Mouse (Mus musculus): ENCODE measurements around the gene Golga4. TPM values are rescaled to one million over a fixed set of nuclear protein-coding genes. Genes with fewer than 3 reads are reported as not detected.

Golga4 gene
- 49.9 and 51.3 TPM in 2 replicates for polyA plus RNA-seq (2015; fragmentation: Nextera tagmentation; extraction: Ambion mirVana)

- 1% methylated on average over 43 of the region's 43 CpGs for WGBS
- H3K9me3 ChIP-seq: no peaks in the 10 kb centered on the region
Measured at GRCm38 (mm10) chr9:118506020-118506403, at the start of gene Golga4. Gene Golga4, plus strand, starts transcription at chr9:118506267.

GRCm38 (mm10) chr9:118456405-118456804 lies 49.7 kb upstream of the Golga4 start:
- 0 out of 2 replicates have a peak, but pooled peaks cover 4% of the 10 kb centered on the region for H3K4me1 ChIP-seq
- H3K27me3 ChIP-seq (replicated peaks): no peaks in the 10 kb centered on the region
- no peak overlapping the region for H3K9ac ChIP-seq
- H3K9me3 ChIP-seq: no peaks in the 10 kb centered on the region
- ATAC-seq (replicated peaks): no peak
- no peak overlapping the region for H3K27ac ChIP-seq
- H3K4me3 ChIP-seq: no peak overlapping the region
- H3K4me2 ChIP-seq: no peak overlapping the region
- H3K36me3 ChIP-seq (replicated peaks): no peaks in the 10 kb centered on the region
- whole genome bisulfite sequencing: 47% methylated on average over 6 of the region's 6 CpGs

More at GRCm38 (mm10) chr9:118506020-118506403, at the start of gene Golga4:
- Histone ChIP-seq H3K27me3 (replicated peaks) (no peaks in the 10 kb centered on the region), H3K4me3 (peak within 1 kb of the TSS; percentile 99), H3K36me3 (replicated peaks) (no peaks in the 10 kb centered on the region), H3K4me2 (peak within 1 kb of the TSS; percentile 100), H3K27ac (peak within 1 kb of the TSS; percentile 83), H3K4me1 (peaks cover 25% of the 10 kb centered on the region), H3K9ac (peak within 1 kb of the TSS; percentile 96)
- peak; percentile 96 for ATAC-seq (replicated peaks)

GRCm38 (mm10) chr9:118458039-118458438 lies 48.0 kb upstream of the Golga4 start:
- H3K4me3 ChIP-seq: no peak overlapping the region
- H3K27ac ChIP-seq: no peak overlapping the region
- no peak for ATAC-seq (replicated peaks)
- H3K9ac ChIP-seq: no peak overlapping the region
- 0 out of 2 replicates have a peak, but pooled peaks cover 4% of the 10 kb centered on the region for H3K4me1 ChIP-seq
- no peak overlapping the region for H3K4me2 ChIP-seq
- H3K36me3 ChIP-seq (replicated peaks): no peaks in the 10 kb centered on the region
- no peaks in the 10 kb centered on the region for H3K27me3 ChIP-seq (replicated peaks)
- H3K9me3 ChIP-seq: no peaks in the 10 kb centered on the region
- WGBS: 20% methylated on average over 5 of the region's 5 CpGs

GRCm38 (mm10) chr9:118464031-118464430 lies 42.0 kb upstream of the Golga4 start:
- Histone ChIP-seq H3K4me2 (no peak overlapping the region), H3K4me3 (no peak overlapping the region), H3K4me1 (peaks cover 8% of the 10 kb centered on the region; the same call in 1 of the 2 replicates), H3K36me3 (replicated peaks) (no peaks in the 10 kb centered on the region), H3K9me3 (no peaks in the 10 kb centered on the region), H3K27ac (no peak overlapping the region), H3K9ac (no peak overlapping the region), H3K27me3 (replicated peaks) (peaks cover 19% of the 10 kb centered on the region)
- ATAC-seq (replicated peaks): no peak
- WGBS: 76% methylated on average over 1 of the region's 1 CpGs

- ATAC-seq (replicated peaks): no peak
- H3K9me3 ChIP-seq: no peaks in the 10 kb centered on the region
- H3K27me3 ChIP-seq (replicated peaks): peaks cover 55% of the 10 kb centered on the region
- H3K4me2 ChIP-seq: 0 out of 2 replicates have a peak overlapping the region, but pooled peaks have one; percentile 11
- no peaks in the 10 kb centered on the region for H3K36me3 ChIP-seq (replicated peaks)
- H3K4me3 ChIP-seq: no peak overlapping the region
- H3K27ac ChIP-seq: no peak overlapping the region
- no peak overlapping the region for H3K9ac ChIP-seq
- H3K4me1 ChIP-seq: peaks cover 11% of the 10 kb centered on the region; the same call in 1 of the 2 replicates
- WGBS: 3% methylated on average over 14 of the region's 14 CpGs
Measured at GRCm38 (mm10) chr9:118468301-118468700, 37.8 kb upstream of the Golga4 start.

GRCm38 (mm10) chr9:118469272-118469671 lies 36.8 kb upstream of the Golga4 start:
- Histone ChIP-seq H3K27me3 (replicated peaks) (peaks cover 56% of the 10 kb centered on the region), H3K4me3 (no peak overlapping the region), H3K4me1 (peaks cover 11% of the 10 kb centered on the region; the same call in 1 of the 2 replicates), H3K36me3 (replicated peaks) (no peaks in the 10 kb centered on the region), H3K9ac (no peak overlapping the region), H3K9me3 (no peaks in the 10 kb centered on the region), H3K4me2 (no peak overlapping the region), H3K27ac (no peak overlapping the region)
- ATAC-seq (replicated peaks): no peak
- WGBS: 13% methylated on average over 16 of the region's 16 CpGs

GRCm38 (mm10) chr9:118471296-118471695 lies 34.8 kb upstream of the Golga4 start:
- Histone ChIP-seq H3K4me2 (no peak overlapping the region), H3K27me3 (replicated peaks) (peaks cover 65% of the 10 kb centered on the region), H3K9ac (no peak overlapping the region), H3K4me1 (peaks cover 13% of the 10 kb centered on the region; the same call in 1 of the 2 replicates), H3K27ac (no peak overlapping the region), H3K9me3 (no peaks in the 10 kb centered on the region), H3K36me3 (replicated peaks) (no peaks in the 10 kb centered on the region), H3K4me3 (no peak overlapping the region)
- ATAC-seq (replicated peaks): no peak
- 17% methylated on average over 3 of the region's 3 CpGs for WGBS

- ATAC-seq (replicated peaks): no peak
- 1% methylated on average over 22 of the region's 22 CpGs for WGBS
- H3K9ac ChIP-seq: no peak overlapping the region
- H3K9me3 ChIP-seq: no peaks in the 10 kb centered on the region
- H3K4me3 ChIP-seq: 0 out of 2 replicates have a peak overlapping the region, but pooled peaks have one; percentile 11
- H3K4me2 ChIP-seq: peak overlapping the region; percentile 52
- peaks cover 60% of the 10 kb centered on the region for H3K27me3 ChIP-seq (replicated peaks)
- H3K36me3 ChIP-seq (replicated peaks): no peaks in the 10 kb centered on the region
- peaks cover 32% of the 10 kb centered on the region for H3K4me1 ChIP-seq
- no peak overlapping the region for H3K27ac ChIP-seq
Measured at GRCm38 (mm10) chr9:118476211-118476765, 29.8 kb upstream of the Golga4 start.

- Histone ChIP-seq H3K9me3 (no peaks in the 10 kb centered on the region), H3K27ac (no peak overlapping the region), H3K27me3 (replicated peaks) (peaks cover 60% of the 10 kb centered on the region), H3K4me1 (peaks cover 32% of the 10 kb centered on the region), H3K36me3 (replicated peaks) (no peaks in the 10 kb centered on the region), H3K4me3 (peak overlapping the region; percentile 11; the same call in 1 of the 2 replicates), H3K4me2 (peak overlapping the region; percentile 52), H3K9ac (no peak overlapping the region)
- no peak for ATAC-seq (replicated peaks)
- WGBS: under 1% methylated on average over 33 of the region's 33 CpGs
Measured at GRCm38 (mm10) chr9:118476766-118477271, 29.2 kb upstream of the Golga4 start.

GRCm38 (mm10) chr9:118477281-118477931 lies 28.7 kb upstream of the Golga4 start:
- no peaks in the 10 kb centered on the region for H3K9me3 ChIP-seq
- H3K4me3 ChIP-seq: 0 out of 2 replicates have a peak overlapping the region, but pooled peaks have one; percentile 5
- peaks cover 32% of the 10 kb centered on the region for H3K4me1 ChIP-seq
- H3K27ac ChIP-seq: no peak overlapping the region
- peak overlapping the region; percentile 52 for H3K4me2 ChIP-seq
- no peak overlapping the region for H3K9ac ChIP-seq
- H3K36me3 ChIP-seq (replicated peaks): no peaks in the 10 kb centered on the region
- ATAC-seq (replicated peaks): no peak
- under 1% methylated on average over 31 of the region's 31 CpGs for WGBS
- H3K27me3 ChIP-seq (replicated peaks): peaks cover 66% of the 10 kb centered on the region

GRCm38 (mm10) chr9:118477961-118478360 lies 28.1 kb upstream of the Golga4 start, which contains the start of gene Eomes:
Gene Eomes, plus strand, starts transcription at chr9:118478212.
- WGBS: under 1% methylated on average over 9 of the region's 9 CpGs
- no peaks in the 10 kb centered on the region for H3K36me3 ChIP-seq (replicated peaks)
- peak within 1 kb of the TSS; percentile 33 for H3K4me3 ChIP-seq
- ATAC-seq (replicated peaks): no peak
- H3K4me2 ChIP-seq: peak within 1 kb of the TSS; percentile 52
- H3K9ac ChIP-seq: no peak within 1 kb of the TSS; the same call in 1 of the 2 replicates
- H3K27ac ChIP-seq: no peak within 1 kb of the TSS
- H3K27me3 ChIP-seq (replicated peaks): peaks cover 64% of the 10 kb centered on the region
- peaks cover 32% of the 10 kb centered on the region for H3K4me1 ChIP-seq
- no peaks in the 10 kb centered on the region for H3K9me3 ChIP-seq

GRCm38 (mm10) chr9:118478458-118478838 lies 27.6 kb upstream of the Golga4 start:
- WGBS: 0% methylated on average over 17 of the region's 29 CpGs
- Histone ChIP-seq H3K4me1 (peaks cover 32% of the 10 kb centered on the region), H3K36me3 (replicated peaks) (no peaks in the 10 kb centered on the region), H3K27ac (no peak overlapping the region), H3K9ac (no peak overlapping the region; the same call in 1 of the 2 replicates), H3K27me3 (replicated peaks) (peaks cover 66% of the 10 kb centered on the region), H3K4me2 (peak overlapping the region; percentile 52), H3K9me3 (no peaks in the 10 kb centered on the region), H3K4me3 (peak overlapping the region; percentile 33)
- ATAC-seq (replicated peaks): no peak

Data from midbrain, embryonic 15.5 days (tissue).